Mouse (Mus musculus): ENCODE results near the gene Asic2.
"Not testable (repeated sequence)": the region's sequence is repeated elsewhere in the genome, so short reads cannot be mapped to it uniquely, and the experiment has no call there.

The Asic2 gene

DNA sequence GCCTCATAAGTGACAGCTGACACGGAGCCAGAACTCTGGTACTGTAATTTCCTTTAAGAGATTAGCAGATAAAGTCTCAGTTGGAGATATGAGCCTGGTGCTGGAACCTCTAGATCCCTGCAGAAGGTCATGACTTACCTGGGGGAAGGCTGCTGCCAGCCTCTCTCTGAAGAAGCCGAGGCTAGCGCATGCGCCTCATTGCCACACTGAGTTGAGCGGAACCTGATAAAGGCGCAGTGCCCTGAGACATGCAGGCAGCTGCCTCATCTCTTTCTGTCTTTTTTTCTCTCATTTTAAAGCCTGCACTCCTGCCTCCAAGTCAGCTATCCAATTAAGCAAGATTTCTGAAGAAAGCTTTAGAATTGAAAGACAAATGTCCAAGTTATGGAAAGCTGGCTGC, 551.9 kb downstream of the Asic2 start:
- no peak for DNase-seq

DNA sequence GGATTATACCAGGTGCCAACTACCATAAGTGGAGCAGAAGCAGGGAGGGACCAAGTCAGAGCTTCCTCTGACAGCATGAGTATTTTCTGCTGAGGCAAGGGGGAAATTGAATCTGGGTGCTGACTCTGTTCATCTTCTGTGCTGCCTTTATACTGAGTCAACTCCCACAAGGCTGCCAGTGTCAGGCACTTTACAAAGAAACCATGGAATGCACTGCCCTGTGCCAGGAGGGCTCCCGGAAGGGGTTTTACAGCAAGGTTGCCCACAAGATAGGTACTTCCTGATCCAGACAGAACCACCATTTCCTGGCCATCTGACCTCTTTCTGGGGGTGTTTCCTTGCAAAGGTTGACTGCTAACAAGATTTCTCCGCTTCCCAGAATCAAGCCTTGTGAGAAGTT, 553.7 kb downstream of the Asic2 start:
- no peak for DNase-seq

GRCm38 (mm10) chr11:81411251-81411650, 557.0 kb downstream of the Asic2 start:
- DNase-seq: no peak

GRCm38 (mm10) chr11:81405951-81406350, 562.3 kb downstream of the Asic2 start:
- no peak for DNase-seq

DNA sequence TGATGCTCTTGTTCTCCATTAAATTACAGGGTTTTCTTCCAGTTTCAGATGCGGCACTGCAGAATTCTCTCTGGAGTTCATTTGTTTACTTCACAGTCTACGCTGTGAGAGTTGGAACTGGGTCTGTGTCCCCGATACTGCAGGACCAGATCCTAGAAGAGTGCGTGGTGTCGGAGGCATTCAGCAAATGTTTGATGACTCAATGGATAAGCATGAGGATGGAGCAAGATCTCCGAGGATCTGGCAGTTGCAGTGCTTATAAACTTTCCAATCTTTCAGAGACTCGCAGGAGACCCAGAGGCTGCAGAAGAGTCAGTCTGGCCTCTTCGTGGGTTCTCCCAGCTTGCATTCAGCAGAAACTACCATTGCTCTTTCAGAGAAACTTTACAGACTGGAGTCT, 566.0 kb downstream of the Asic2 start:
- DNase-seq: no peak

- DNase-seq: no peak
These were observed 575.4 kb downstream of the Asic2 start for GRCm38 (mm10) chr11:81392855-81393254.

DNA sequence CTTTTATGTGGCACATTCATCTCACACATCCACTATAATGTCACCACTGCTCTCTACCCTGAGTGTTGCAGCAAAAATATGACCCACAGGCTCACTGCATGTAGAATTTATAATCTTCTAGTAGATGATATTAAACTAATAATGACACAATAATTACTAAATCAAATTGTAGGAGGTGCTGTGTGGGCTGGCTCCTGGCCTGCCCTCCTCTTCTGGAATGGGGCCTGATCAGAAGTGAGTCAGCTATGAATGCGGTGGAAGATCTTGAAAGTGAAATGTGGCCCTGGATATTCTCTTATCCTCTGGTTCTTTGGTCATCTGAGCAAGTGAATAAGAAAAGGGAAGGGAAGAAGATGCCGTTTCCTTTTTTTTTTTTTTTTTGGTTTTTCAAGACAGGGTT, 582.1 kb downstream of the Asic2 start:
- DNase-seq: no peak

GRCm38 (mm10) chr11:81385547-81385946, 582.7 kb downstream of the Asic2 start:
- no peak for DNase-seq

DNA sequence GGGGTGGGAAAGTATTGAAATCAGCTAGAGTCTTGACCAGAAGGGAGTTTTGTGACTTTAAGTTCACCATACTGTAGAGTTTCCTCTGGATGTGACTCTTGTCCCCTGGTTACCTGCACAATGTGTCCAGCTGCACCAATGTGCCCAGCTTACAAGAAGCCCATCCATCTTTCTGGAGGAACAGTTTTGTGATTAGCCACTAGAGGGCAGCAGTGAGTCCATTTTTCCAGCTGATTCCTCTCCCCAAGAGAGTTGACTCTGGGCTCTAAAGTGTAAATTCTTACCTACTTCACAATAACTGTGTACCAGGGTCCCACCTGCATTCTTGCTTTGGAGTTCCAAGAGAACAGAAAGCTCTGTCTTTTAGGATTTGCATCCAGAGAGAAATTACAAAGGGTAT, 593.4 kb downstream of the Asic2 start:
- peak; percentile 20 for DNase-seq

DNA sequence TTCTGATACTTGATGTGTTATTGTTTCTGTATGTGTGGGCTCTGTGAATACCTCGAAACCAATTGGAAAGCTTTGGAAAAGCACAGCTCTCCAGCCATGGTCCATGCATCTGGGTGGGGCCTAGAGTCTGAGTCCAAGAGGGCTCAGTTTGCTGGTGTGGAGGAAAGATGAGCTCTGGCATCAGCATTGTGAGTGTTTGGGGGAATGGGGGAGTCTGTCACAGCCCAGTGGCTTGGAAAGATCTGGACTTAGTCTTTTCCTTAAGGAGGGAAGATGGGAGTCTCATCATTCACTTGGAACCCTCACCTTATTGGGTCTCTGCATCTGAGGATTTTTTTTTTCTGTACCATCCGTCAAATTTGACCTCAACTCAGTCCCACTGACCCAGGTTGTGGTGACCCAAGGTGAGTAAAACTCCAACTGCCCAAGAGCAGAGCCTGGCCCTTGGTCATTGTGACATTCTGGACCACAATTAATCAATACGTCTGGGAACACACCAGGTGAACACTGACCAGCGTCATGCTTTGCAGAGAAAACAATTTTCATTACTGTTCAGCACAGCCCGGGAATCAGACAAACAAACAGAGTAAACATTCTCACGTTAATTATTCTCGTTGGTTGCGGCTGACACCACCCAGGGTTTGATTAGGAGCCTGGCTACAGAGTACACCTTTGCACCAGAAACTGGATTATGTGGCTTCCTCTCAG, 594.1 kb downstream of the Asic2 start:
- DNase-seq: no peak

DNA sequence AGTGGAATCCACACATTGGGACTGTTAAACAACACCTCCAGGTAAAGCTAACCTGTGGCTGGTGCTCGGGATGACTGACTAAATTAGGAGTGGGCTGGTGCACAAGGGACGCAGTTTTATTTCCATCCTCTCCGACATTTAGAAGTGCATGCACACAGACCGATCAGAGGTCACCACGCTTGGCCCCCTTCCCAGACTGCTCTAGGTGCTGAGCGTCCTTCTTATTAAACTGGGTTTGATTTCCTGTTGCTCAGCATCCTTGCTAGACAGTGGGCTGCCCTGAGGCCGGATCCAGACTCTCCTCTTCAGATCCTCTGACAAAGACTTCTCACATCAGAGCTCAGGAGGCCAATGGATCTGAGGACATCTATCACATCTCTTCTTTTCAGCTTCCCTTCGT, 596.7 kb downstream of the Asic2 start:
- no peak for DNase-seq

DNA sequence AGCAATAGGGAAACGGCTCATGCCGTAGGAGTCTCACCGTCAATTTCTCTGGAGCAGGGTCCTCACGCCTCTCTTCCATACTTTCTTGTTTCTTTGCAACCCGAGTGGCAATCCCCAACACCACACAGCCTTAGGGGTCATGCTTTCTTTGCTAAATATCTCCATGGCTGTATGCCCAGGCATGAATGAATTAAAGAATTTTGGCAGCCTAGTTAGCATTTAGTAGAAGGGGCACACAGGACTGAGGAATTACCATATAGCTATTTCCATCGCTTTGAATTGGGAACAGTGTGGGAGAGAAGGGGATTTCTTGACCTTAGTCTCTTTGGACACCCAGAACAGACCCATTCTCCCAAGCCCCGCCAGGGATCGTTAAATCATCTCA, 597.8 kb downstream of the Asic2 start:
- DNase-seq: no peak

- DNase-seq: no peak
These were observed 598.5 kb downstream of the Asic2 start for GRCm38 (mm10) chr11:81369497-81370425.

- no peak for DNase-seq
These were observed 603.8 kb downstream of the Asic2 start for GRCm38 (mm10) chr11:81364442-81364841.

DNA sequence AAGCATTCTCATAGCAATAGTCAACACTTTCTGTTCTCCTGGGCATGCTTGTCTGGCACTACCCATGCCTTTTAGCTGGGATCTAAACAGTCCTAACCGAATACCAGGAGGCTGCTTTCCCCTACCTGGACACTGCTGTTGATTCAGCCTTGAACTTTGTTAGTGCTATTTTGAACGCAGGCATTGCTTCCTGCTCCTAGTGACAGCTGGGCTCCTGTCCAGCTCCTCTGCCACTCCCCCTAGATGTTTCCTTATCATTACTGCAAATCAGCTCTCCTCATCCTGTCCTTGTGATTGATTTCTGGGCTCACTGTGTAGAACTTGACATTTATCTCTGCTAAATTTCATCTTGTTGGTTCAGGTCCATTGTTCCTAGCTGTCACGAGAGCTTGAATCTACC, 605.8 kb downstream of the Asic2 start:
- DNase-seq: no peak

- no peak for DNase-seq
These were observed 607.2 kb downstream of the Asic2 start for GRCm38 (mm10) chr11:81361040-81361439.

DNA sequence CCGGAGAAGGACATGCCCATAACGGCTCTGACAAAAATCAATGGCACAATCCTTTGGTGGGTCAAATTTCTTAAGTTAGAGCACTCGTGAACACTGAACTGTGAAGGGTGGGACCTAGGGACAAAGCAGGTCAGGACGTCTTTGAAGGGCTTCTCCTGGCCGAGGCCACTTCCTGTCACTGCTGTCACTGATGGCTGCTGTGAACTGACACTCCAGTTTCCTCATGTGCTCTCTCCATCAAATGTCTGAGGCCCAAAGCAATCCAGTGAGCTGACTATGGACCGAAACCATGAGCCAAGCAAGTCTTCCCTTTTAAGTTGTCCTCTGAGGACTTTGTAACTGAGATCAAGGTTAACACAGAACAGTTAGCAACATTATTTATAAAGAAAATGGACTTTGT, 617.8 kb downstream of the Asic2 start:
- not testable (repeated sequence) for DNase-seq

- DNase-seq: no peak
These were observed 636.3 kb downstream of the Asic2 start for GRCm38 (mm10) chr11:81331977-81332376.

DNA sequence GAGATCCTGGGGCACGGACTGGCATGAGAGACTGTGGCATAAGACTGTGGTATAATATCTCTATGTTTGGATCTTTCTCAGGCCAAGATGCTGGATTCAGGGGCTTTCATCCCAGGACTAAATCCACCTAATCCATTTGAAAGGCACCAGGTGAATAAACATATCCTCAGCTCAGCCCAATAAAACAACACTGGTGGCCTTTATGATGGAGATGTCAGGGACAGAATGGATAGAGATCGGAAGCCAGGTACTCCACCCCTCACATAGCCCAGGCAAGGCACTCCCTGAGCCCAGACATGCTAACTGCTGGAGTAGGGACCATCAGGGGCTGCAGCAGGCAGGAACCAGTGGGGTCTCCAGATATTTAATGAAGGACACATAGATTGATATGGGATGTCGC, 637.3 kb downstream of the Asic2 start:
- no peak for DNase-seq

GRCm38 (mm10) chr11:81328088-81328487, 640.2 kb downstream of the Asic2 start:
- DNase-seq: no peak

GRCm38 (mm10) chr11:81323146-81323545, 645.1 kb downstream of the Asic2 start:
- DNase-seq: no peak

DNA sequence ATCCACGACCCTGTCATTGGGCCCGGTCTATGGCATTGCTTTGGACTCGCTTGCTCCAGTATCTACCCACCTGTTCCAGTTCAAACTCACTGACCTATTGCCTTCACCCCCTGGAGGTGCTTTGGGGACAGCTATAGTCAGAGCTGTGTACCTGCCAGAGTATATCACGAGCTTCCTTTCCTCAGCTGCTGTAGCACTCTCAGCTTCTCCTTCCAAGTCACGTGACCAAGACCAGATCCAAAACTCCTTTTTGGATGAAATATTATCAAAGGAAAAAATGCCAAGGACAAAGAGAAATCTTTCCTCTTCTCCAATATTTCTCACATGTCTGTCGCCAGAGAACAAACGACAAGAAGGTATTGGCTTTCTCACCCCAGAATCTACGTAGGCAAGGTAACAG, 645.8 kb downstream of the Asic2 start:
- DNase-seq: no peak

GRCm38 (mm10) chr11:81290041-81290440, 678.2 kb downstream of the Asic2 start:
- no peak for DNase-seq

GRCm38 (mm10) chr11:81283185-81283584, 685.1 kb downstream of the Asic2 start:
- no peak for DNase-seq
